Mouse (Mus musculus): ENCODE measurements around the gene Tpcn2.

DNA sequence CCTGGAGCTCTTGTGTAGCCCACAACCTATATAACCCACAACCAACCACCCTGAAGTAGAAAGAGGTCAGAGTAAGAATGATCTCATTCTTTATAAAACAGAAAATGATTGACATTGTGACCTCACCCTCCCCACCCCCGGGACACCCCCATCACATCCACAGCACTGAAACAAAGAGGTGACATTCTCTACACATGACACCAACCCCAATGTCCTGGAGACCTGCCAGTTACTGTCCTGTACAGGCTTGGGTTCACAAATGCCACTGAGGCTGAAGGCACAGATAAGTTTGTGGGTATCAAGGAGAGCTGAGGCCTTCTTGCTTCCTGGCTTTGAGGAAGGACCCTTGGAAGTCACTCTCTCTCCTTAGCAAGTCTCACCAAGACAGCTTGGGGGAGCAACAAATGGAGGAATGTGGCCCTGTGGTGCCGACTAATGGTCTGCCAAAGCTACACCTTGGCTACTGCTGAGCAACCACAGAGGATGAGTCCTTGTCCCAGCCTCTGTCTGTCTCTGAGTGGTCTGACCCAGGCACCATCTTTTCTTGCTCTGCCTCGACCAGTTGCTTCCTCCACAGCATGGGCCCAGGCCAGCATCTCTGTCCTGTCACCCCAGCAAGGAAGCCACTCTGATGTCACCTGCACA is 29.7 kb downstream of the Tpcn2 start:
- TF ChIP-seq CTCF (IDR thresholded peaks at IDR 0.05; ENCODE audit: control insufficient read depth, insufficient read depth, low read length), result no peak
- no peak for TF ChIP-seq POLR2A (IDR thresholded peaks at IDR 0.05; ENCODE audit: borderline replicate concordance, control insufficient read depth, low read depth, low read length)

Measured in bone marrow, adult 2 months (tissue).